Mouse (Mus musculus) kidney, postnatal 4 days (tissue): ENCODE measurements around the gene Ms4a4d.

Experiments used
- DNase-seq, 2 experiments: peaks; one replicate each; pipeline ENCODE4 v3.0.0; 2021; ENCODE audit warnings: mixed read lengths in 2 of 2

Ms4a4d gene

GRCm38 (mm10) chr19:11589205-11589604 is 52.6 kb downstream of the Ms4a4d start:
- DNase-seq, result no peak

- DNase-seq, result no peak
Observed at GRCm38 (mm10) chr19:11589891-11590449, 53.4 kb downstream of the Ms4a4d start.

GRCm38 (mm10) chr19:11601349-11601748 is 64.7 kb downstream of the Ms4a4d start:
- DNase-seq, result no peak

- peak; percentile 7 to 30 for DNase-seq
Observed at GRCm38 (mm10) chr19:11602026-11602425, 65.4 kb downstream of the Ms4a4d start.

- no peak for DNase-seq
Observed at GRCm38 (mm10) chr19:11604603-11605002, 68.0 kb downstream of the Ms4a4d start, which contains the start of gene Ms4a6d. TSS of gene Ms4a6d (minus strand) at chr19:11604849.
